Mouse (Mus musculus) inflammation-experienced regulatory T-cells, adult 16 weeks (primary cell): ENCODE measurements around the gene Tfg. TPM values are rescaled to one million over a fixed set of nuclear protein-coding genes. Genes with fewer than 3 reads are reported as not detected.

ENCODE experiments used
- polyA plus RNA-seq: library from polyadenylated mRNA; unstranded; fragments of 100-300 nt; shearing (Covaris generic); gene quantifications from one replicate; pipeline ENCODE4 v1.2.1, GENCODE M21; 2017

Tfg gene
- polyA plus RNA-seq, result 72.4 TPM

GRCm38 (mm10) chr16:56717224-56718200 lies at the start of gene Tfg:
Tfg (minus strand) TSS chr16:56717450.

Other genes with a start within 250 kb of the Tfg start
- 0.11 TPM for gene Abi3bp, start 239.6 kb downstream of the Tfg start, polyA plus RNA-seq
- gene Adgrg7, start 78.4 kb upstream of the Tfg start, polyA plus RNA-seq, result not detected
- 0.15 TPM for gene Tmem45a, start 168.7 kb upstream of the Tfg start, polyA plus RNA-seq
- gene Lnp1, start 210.6 kb upstream of the Tfg start, polyA plus RNA-seq, result not detected